Mouse (Mus musculus): ENCODE measurements around the gene Serf2. TPM values are rescaled to one million over a fixed set of nuclear protein-coding genes. Genes with fewer than 3 reads are reported as not detected.
A peak's percentile ranks its signal among the peaks of the same experiment; 100 is the strongest.

Serf2 gene
- 390 and 393 TPM in 2 replicates for total RNA-seq (2015)
- 216 and 267 TPM in 2 replicates for total RNA-seq (2017)

- peak; percentile 84 for ATAC-seq (ENCODE audit: poor library complexity, severe bottlenecking)
Measured at GRCm38 (mm10) chr2:121448739-121449535, at the start of gene Serf2. Serf2 (plus strand) TSS chr2:121449195.

GRCm38 (mm10) chr2:121403296-121403695 lies 45.7 kb upstream of the Serf2 start:
- ATAC-seq (ENCODE audit: poor library complexity, severe bottlenecking): no peak

GRCm38 (mm10) chr2:121408160-121408559 lies 40.8 kb upstream of the Serf2 start:
- ATAC-seq (ENCODE audit: poor library complexity, severe bottlenecking): peak; percentile 90

GRCm38 (mm10) chr2:121412843-121413386 lies 36.1 kb upstream of the Serf2 start:
- ATAC-seq (ENCODE audit: poor library complexity, severe bottlenecking): no peak

- peak; percentile 92 for ATAC-seq (ENCODE audit: poor library complexity, severe bottlenecking)
Measured at GRCm38 (mm10) chr2:121413387-121414042, 35.5 kb upstream of the Serf2 start, which contains the start of the genes Pdia3 and Catsper2. Pdia3 (plus strand) TSS chr2:121413775. Catsper2 (minus strand) TSS chr2:121413792.

- ATAC-seq (ENCODE audit: poor library complexity, severe bottlenecking): peak; percentile 14
Measured at GRCm38 (mm10) chr2:121414139-121414685, 34.8 kb upstream of the Serf2 start.

GRCm38 (mm10) chr2:121415103-121415502 lies 33.9 kb upstream of the Serf2 start:
- ATAC-seq (ENCODE audit: poor library complexity, severe bottlenecking): no peak

- no peak for ATAC-seq (ENCODE audit: poor library complexity, severe bottlenecking)
Measured at GRCm38 (mm10) chr2:121415591-121415990, 33.4 kb upstream of the Serf2 start.

- ATAC-seq (ENCODE audit: poor library complexity, severe bottlenecking): no peak
Measured at GRCm38 (mm10) chr2:121416356-121416755, 32.6 kb upstream of the Serf2 start.

GRCm38 (mm10) chr2:121418476-121418875 lies 30.5 kb upstream of the Serf2 start:
- no peak for ATAC-seq (ENCODE audit: poor library complexity, severe bottlenecking)

- ATAC-seq (ENCODE audit: poor library complexity, severe bottlenecking): no peak
Measured at GRCm38 (mm10) chr2:121423166-121423565, 25.8 kb upstream of the Serf2 start.

GRCm38 (mm10) chr2:121425890-121426289 lies 23.1 kb upstream of the Serf2 start:
- no peak for ATAC-seq (ENCODE audit: poor library complexity, severe bottlenecking)

GRCm38 (mm10) chr2:121434854-121435253 lies 14.1 kb upstream of the Serf2 start:
- peak; percentile 76 for ATAC-seq (ENCODE audit: poor library complexity, severe bottlenecking)

- ATAC-seq (ENCODE audit: poor library complexity, severe bottlenecking): no peak
Measured at GRCm38 (mm10) chr2:121439746-121440145, 9.2 kb upstream of the Serf2 start.

GRCm38 (mm10) chr2:121440834-121441605 lies 8.0 kb upstream of the Serf2 start:
- no peak for ATAC-seq (ENCODE audit: poor library complexity, severe bottlenecking)

GRCm38 (mm10) chr2:121441800-121442199 lies 7.2 kb upstream of the Serf2 start:
- no peak for ATAC-seq (ENCODE audit: poor library complexity, severe bottlenecking)

- ATAC-seq (ENCODE audit: poor library complexity, severe bottlenecking): peak; percentile 98
Measured at GRCm38 (mm10) chr2:121442259-121443067, 6.5 kb upstream of the Serf2 start.

GRCm38 (mm10) chr2:121443068-121443349 lies 6.0 kb upstream of the Serf2 start:
- ATAC-seq (ENCODE audit: poor library complexity, severe bottlenecking): no peak

- no peak for ATAC-seq (ENCODE audit: poor library complexity, severe bottlenecking)
Measured at GRCm38 (mm10) chr2:121444178-121444577, 4.8 kb upstream of the Serf2 start, which contains the start of gene Ell3. Ell3 (minus strand) TSS chr2:121444278.

GRCm38 (mm10) chr2:121445117-121445516 lies 3.9 kb upstream of the Serf2 start:
- ATAC-seq (ENCODE audit: poor library complexity, severe bottlenecking): no peak
